Mouse (Mus musculus) ES-CJ7 (cell line): Measurements from ENCODE around the gene Eif2b5.
"Not testable (repeated sequence)": the region's sequence is repeated elsewhere in the genome, so short reads cannot be mapped to it uniquely, and the experiment has no call there.

Source experiments
- DNase-seq: peaks from one replicate; pipeline ENCODE4 v3.0.0; 2011; ENCODE audit warnings: low read depth, low spot score

Gene Eif2b5

GRCm38 (mm10) chr16:20498677-20499475, at the start of gene Eif2b5:
Gene Eif2b5, plus strand, starts transcription at chr16:20498817.
- peak; percentile 99 for DNase-seq

DNA sequence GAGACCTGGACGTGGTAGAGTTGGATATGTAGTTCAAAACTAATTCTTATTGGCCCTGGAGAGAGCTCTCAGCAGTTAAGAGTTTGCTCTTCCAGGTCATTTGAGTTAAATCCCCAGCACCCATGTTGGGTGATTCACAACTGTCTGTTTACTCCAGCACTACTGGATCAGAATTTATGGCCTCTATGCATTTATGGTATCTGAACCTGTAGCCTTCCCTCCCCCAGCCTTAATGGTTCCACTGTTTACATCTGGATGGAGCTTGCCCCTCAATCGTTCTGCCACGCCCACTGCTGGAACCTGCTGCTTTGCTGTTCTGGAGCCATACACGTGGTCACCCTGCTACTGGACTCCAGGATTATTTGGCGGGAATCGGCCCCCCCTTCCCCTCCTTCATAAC, 46.8 kb upstream of the Eif2b5 start:
- DNase-seq = peak; percentile 25

GRCm38 (mm10) chr16:20454155-20454654, 44.4 kb upstream of the Eif2b5 start:
- peak; percentile 93 for DNase-seq

DNA sequence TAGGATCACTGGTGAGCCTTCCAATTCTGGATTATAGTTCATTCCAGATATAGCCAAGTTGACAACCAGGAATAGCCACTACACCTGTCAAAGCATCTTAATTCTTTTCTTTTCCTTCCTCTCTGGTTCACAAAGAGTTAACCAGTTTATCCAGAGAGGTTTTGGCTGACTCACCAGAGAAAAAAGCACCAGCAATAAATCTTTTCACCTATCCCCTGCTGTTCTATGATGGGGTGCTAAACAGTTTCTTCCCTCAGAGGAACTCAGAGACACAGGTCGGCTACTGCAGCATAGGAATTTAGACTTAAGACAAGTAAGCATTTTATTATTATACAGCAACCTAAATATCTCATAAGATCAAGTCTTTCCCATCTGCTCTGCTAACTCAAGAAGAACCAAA, 42.5 kb upstream of the Eif2b5 start:
- DNase-seq = no peak

DNA sequence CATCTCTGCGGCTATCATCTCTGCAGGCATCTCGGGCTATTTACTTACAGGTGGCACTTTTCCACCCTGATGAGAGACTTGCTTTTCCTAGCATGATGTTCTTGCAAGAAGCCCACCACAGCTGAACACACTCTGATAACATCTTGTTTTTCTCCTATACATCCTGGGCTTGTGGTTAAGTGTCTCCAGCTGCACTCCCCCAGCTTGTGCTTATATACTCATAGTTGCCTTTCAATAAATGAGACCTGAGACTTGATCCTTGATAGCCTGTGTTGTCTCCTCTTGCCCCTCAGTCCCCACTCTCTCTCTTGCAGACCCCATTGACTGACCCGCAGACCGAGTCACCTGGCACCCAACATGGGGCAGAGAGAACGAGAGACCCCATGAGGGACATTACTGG, 39.9 kb upstream of the Eif2b5 start:
- DNase-seq = not testable (repeated sequence)

DNA sequence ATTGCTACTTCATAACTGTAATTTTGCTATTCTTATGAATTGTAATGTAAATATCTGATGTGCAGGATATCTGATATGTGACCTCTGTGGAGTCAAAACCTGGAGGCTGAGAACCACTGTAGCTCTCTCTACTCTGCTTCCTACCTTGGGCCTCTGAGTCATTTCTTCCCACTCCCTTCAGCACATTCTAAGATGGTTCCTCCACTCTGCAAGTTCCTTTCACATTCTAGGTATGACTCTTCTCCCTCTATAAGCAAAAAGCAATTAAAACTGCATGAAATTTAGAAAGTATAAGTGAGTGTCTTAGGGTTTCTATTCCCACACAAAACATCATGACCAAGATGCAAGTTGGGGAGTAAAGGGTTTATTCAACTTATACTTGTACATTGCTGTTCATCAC, 33.9 kb upstream of the Eif2b5 start:
- DNase-seq = no peak

DNA sequence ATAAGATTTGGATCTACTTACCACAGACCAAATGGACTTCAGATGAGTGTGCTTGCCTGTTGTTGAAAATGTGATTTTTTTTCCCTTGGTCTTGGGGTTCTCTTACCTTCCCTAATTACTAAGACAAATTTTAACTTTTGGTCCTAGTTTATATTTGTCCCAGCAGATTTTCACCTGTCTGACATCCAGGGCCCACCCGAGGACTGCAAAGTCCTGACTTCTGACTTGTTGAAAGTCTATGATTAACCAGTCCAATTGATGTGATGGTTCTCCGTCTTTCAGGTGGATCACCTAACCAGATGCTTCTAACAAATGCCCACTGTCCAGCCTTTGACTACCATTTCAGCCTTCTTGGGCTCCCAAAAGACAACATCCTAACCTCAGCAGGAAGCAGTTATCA, 27.6 kb upstream of the Eif2b5 start:
- DNase-seq = no peak

GRCm38 (mm10) chr16:20471686-20472085, 26.9 kb upstream of the Eif2b5 start:
- DNase-seq = no peak

DNA sequence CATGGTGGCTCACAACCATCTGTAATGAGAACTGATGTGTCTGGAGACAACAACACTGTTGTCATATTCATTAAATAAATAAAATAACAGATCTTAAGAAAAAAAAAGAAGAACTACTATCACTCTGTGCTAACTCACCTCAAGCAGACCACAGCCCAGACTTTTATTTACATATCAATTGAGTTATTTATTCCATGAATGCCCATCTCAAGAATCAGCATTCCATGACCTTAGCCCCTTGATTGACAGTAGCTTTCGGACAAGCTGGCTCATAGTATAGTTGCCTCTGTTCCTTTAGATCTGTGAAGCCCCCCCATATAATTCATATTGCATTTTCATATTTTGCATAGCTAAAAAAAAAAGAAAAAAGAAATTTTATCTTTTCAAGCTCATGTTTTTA, 24.9 kb upstream of the Eif2b5 start:
- DNase-seq = peak; percentile 51

- no peak for DNase-seq
These were observed 24.4 kb upstream of the Eif2b5 start for GRCm38 (mm10) chr16:20474211-20474610.

DNA sequence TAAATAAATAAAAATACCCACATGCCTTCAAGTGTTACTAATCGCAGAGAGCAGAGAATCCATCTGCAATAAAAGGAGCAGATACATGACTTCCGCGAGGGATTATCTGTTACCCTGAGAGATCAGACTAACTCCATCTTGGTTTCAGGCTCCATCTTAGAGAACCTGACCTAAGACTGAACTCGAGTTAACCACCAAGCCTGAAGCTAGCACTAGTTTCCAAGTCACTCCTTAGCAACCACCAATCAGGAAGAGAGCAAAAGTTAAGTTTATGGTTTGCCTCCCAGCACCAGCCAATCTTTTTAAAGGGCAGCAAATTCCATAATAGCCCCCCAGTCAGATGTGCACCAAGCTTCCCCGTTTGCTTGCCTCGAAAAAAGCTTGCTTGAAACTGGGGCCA, 23.8 kb upstream of the Eif2b5 start:
- DNase-seq = peak; percentile 68

DNA sequence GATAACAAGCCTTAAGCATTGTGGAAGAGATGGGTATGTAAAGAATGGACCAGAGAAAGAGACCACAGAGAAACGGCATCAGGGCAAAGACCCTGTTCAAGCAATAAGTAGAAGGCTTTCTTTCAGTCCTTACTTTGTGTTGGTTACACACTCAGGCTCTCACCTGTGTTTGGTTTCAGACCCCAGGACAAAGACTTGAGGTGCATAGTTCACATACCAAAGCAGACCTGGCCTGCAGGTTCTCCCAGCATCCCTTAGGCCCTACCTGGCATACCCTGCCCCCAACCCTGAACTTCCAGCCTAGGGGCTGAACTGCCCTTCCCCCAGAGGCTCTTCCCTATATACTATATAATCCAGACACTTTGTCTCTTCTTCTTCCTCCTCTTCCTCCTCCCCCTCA, 23.3 kb upstream of the Eif2b5 start:
- DNase-seq = peak; percentile 80

DNA sequence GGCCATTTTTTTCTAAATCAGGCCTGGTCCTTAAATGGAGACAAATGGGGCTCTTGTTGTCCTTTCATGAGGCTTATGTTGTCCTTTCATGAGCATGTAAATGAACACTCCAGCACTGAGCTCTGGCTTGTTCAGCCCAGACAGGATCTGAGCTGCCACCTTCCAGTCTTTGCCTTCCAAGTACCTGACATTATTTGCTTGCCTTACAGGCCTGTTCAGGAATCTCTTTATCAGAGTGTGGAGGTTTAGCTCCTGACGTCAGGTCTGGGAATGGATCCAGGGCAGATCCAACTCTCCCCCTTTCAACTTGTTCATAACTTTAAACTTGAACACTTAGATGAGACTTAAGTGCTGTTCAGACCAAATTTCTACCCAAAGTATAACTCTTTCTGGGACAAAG, 21.8 kb upstream of the Eif2b5 start:
- peak; percentile 51 for DNase-seq

DNA sequence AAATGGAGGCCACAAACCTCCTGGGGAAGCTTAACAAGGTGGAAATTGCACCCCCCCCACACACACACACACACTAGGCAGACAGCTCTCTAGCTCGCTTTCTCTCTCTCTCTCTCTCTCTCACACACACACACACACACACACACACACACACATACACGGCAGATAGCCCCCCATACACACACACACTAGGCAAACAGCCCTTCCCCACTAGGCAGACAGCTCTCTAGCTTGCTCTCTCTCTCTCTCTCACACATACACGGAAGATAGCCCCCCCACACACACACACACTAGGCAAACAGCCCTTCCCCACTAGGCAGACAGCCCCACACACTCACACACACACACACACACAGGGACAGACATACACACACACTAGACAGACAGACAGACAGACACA, 21.3 kb upstream of the Eif2b5 start:
- DNase-seq = no peak

- DNase-seq = peak; percentile 93
These were observed 20.1 kb upstream of the Eif2b5 start for GRCm38 (mm10) chr16:20478504-20478903.

GRCm38 (mm10) chr16:20479026-20479760, 19.4 kb upstream of the Eif2b5 start:
- DNase-seq = peak; percentile 72

DNA sequence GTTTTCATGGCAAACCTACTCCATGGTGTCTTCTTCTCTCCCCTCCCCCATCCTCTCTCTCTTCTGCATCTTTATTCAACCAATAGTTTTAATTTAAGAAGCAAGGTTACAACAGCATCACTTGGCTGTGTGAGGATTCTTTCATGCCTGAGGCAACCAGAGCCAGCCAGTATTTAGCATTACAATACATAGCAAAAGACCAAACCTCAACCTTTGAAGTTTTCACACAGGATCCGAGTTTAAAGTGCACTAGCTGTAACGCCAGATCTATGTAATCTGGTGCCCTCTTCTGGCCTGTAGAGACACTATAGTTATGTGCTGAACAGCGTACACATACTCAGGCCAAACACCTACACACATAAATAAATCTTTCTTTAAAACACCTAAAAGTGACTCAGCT, 18.5 kb upstream of the Eif2b5 start:
- peak; percentile 98 for DNase-seq

- DNase-seq = no peak
These were observed 16.9 kb upstream of the Eif2b5 start for GRCm38 (mm10) chr16:20481746-20482145.

GRCm38 (mm10) chr16:20483716-20484115, 14.9 kb upstream of the Eif2b5 start:
- DNase-seq = peak; percentile 58

- DNase-seq = peak; percentile 62
These were observed 13.6 kb upstream of the Eif2b5 start for GRCm38 (mm10) chr16:20485061-20485460.

GRCm38 (mm10) chr16:20486048-20486447, 12.6 kb upstream of the Eif2b5 start:
- no peak for DNase-seq

DNA sequence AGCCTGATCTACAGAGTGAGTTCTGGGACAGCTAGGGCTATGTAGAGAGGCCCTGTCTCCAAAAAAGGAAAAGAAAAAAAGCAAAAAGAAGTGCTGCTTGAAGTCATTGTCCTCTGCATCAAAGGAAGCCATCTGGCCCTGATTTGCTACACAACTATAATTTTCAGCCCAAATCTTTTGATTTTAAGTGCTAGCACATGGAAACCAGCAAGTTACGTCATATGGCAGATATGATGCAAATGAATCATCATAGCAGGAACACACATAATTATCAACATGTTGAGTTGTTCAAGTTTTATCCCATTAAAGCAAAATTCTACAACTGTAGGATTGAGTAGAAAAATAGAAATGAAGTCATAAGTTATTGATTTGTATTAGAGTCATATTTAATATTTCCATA, 10.5 kb upstream of the Eif2b5 start:
- no peak for DNase-seq

DNA sequence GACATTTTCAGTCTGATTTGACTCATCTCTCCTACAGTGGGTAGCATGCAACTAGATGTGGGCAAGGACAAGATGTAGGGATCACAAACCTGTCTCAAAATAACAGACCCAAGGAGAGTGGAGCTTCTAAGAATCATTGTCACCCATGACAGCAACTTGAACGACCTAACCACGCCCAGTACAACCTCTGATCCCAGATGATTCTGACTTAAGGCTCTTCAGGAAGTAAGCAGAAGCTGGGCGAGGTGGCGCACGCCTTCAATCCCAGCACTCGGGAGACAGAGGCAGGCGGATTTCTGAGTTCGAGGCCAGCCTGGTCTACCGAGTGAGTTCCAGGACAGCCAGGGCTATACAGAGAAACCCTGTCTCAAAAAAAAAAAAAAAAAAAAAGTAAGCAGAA, 9.9 kb upstream of the Eif2b5 start:
- peak; percentile 56 for DNase-seq
